Mouse (Mus musculus): ENCODE measurements around the gene Tgfbr2. TPM values are rescaled to one million over a fixed set of nuclear protein-coding genes. Genes with fewer than 3 reads are reported as not detected.
"Not testable (repeated sequence)": the region's sequence is repeated elsewhere in the genome, so short reads cannot be mapped to it uniquely, and the experiment has no call there.

Tgfbr2 gene
- polyA plus RNA-seq, 1 experiment from 2014 or later, result 8.4 TPM

DNA sequence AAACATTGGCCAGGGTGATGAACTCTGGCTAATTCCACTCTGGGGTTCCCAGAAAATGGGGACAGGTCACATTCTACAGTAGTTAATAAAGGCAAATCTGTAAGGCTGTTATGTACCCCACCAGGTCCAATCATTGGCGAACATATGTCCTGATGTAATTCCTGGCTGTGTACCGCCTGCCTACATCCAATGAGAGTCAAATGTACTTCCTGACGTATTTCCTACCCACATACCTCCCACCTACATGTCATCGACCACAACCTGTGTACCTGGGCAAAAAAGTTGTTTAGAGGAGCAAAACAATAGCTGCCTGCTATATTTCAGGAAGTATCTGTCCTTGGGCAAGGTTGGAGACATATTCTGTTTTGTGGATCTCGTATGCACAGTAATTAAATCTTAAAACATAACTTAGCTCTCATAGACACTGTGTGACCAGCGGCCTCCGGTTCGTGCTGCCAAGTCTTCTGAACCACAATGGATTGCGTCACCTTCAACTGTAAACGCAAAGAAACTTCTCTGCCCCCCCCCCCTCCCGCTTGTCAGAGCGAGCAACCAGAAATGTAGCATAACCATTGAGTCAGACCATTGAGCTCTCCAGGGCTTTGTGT lies 90.7 kb downstream of the Tgfbr2 start:
- Histone ChIP-seq H3K4me3 (ENCODE audit: low read length) (no peak overlapping the region), H3K36me3 (ENCODE audit: control insufficient read depth, insufficient read depth, low read length) (no peaks in the 10 kb centered on the region), H3K27ac (ENCODE audit: low read depth, low read length) (no peak overlapping the region), H3K4me2 (ENCODE audit: low read length) (no peak overlapping the region), H3K4me1 (ENCODE audit: control insufficient read depth, insufficient read depth, low read depth, low read length) (no peaks in the 10 kb centered on the region), H3K9ac (ENCODE audit: low read depth, low read length) (no peak overlapping the region), H3K9me3 (ENCODE audit: control insufficient read depth, low read length) (no peaks in the 10 kb centered on the region), H3K27me3 (replicated peaks; ENCODE audit: control insufficient read depth, insufficient read depth, low read length) (no peaks in the 10 kb centered on the region)
- 93% methylated on average over 12 of the region's 12 CpGs for WGBS
- ATAC-seq, result no peak

DNA sequence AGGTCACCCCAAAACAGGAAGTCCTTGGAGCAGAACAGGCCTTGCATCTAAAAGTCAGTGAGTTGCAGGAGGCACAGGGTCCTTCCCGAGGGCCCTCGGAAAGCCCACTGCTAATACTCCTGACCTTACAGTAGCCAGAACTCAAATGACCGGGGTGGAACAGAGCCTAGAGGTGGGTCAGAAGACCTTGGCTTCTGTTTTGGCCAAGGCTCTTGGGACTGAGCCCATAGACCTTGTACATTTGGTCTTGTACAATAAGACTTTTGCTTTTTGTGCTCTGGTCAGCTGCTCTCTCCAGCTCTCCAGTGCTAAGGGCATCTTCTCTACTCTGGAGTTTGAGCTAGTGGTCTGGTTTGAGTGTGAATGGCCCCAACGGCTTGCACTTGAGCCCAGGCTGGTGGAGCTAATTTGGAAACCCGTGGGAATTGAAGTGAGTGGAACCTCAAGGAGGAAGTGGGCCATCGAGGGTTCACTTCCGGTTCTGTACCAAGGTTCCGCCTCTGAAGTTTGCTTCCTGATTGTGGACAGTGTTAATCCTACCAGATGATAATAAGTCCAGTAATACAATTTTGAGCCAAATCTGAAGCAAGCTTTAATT lies 91.3 kb downstream of the Tgfbr2 start:
- 89% methylated on average over 8 of the region's 8 CpGs for WGBS
- H3K36me3 ChIP-seq (ENCODE audit: control insufficient read depth, insufficient read depth, low read length), result no peaks in the 10 kb centered on the region
- H3K27me3 ChIP-seq (replicated peaks; ENCODE audit: control insufficient read depth, insufficient read depth, low read length), result no peaks in the 10 kb centered on the region
- H3K4me2 ChIP-seq (ENCODE audit: low read length), result no peak overlapping the region
- no peak overlapping the region for H3K4me3 ChIP-seq (ENCODE audit: low read length)
- H3K27ac ChIP-seq (ENCODE audit: low read depth, low read length), result no peak overlapping the region
- H3K4me1 ChIP-seq (ENCODE audit: control insufficient read depth, insufficient read depth, low read depth, low read length), result no peaks in the 10 kb centered on the region
- no peak overlapping the region for H3K9ac ChIP-seq (ENCODE audit: low read depth, low read length)
- no peak for ATAC-seq
- H3K9me3 ChIP-seq (ENCODE audit: control insufficient read depth, low read length), result no peaks in the 10 kb centered on the region

DNA sequence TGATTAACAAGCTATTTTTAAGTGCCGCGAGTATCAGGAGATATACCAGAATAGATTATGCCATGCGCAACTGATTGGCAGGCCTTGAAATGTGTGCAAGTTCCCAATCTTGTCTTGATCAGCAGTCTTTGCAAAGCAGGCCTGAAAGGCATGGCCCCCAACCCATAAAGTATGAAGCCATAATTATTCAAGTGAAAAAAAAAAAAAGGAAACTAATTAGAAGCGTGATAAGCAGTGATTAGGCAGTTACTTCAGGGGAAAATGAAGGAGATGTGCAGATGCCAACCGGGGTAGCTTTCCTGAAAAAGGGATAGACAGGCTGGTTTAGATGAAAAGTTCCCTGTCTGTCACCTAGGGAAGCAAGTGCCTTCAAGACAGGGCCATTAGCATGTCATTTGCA lies 91.9 kb downstream of the Tgfbr2 start:
- no peaks in the 10 kb centered on the region for H3K36me3 ChIP-seq (ENCODE audit: control insufficient read depth, insufficient read depth, low read length)
- H3K9ac ChIP-seq (ENCODE audit: low read depth, low read length), result no peak overlapping the region
- H3K4me1 ChIP-seq (ENCODE audit: control insufficient read depth, insufficient read depth, low read depth, low read length), result no peaks in the 10 kb centered on the region
- no peak overlapping the region for H3K4me3 ChIP-seq (ENCODE audit: low read length)
- H3K27ac ChIP-seq (ENCODE audit: low read depth, low read length), result no peak overlapping the region
- WGBS, result 62% methylated on average over 5 of the region's 5 CpGs
- H3K4me2 ChIP-seq (ENCODE audit: low read length), result no peak overlapping the region
- no peaks in the 10 kb centered on the region for H3K9me3 ChIP-seq (ENCODE audit: control insufficient read depth, low read length)
- ATAC-seq, result no peak
- H3K27me3 ChIP-seq (replicated peaks; ENCODE audit: control insufficient read depth, insufficient read depth, low read length), result no peaks in the 10 kb centered on the region

DNA sequence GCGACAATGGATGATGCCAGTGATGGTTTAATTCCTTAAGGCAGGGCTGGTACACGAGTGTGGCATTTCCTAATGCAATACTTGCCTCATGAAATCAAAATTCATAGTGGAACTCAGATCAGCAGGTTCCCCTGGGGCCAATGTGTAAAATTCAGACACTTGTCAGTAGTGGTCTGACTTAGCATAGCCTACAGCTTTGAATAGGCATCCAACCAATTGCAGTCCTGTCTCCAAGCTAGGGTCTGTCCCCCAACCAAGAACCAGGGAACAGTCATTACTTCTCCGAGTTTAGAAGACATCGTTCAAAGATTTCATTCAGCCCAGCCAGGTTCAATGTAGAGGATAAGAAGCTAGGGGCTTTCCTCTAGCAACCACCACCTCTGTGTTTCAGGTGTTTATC lies 93.4 kb downstream of the Tgfbr2 start:
- 86% methylated on average over 4 of the region's 4 CpGs for WGBS
- Histone ChIP-seq H3K9me3 (ENCODE audit: control insufficient read depth, low read length) (no peaks in the 10 kb centered on the region), H3K4me2 (ENCODE audit: low read length) (no peak overlapping the region), H3K27me3 (replicated peaks; ENCODE audit: control insufficient read depth, insufficient read depth, low read length) (no peaks in the 10 kb centered on the region), H3K27ac (ENCODE audit: low read depth, low read length) (no peak overlapping the region), H3K4me1 (ENCODE audit: control insufficient read depth, insufficient read depth, low read depth, low read length) (no peaks in the 10 kb centered on the region), H3K9ac (ENCODE audit: low read depth, low read length) (no peak overlapping the region), H3K36me3 (ENCODE audit: control insufficient read depth, insufficient read depth, low read length) (no peaks in the 10 kb centered on the region), H3K4me3 (ENCODE audit: low read length) (no peak overlapping the region)
- no peak for ATAC-seq

DNA sequence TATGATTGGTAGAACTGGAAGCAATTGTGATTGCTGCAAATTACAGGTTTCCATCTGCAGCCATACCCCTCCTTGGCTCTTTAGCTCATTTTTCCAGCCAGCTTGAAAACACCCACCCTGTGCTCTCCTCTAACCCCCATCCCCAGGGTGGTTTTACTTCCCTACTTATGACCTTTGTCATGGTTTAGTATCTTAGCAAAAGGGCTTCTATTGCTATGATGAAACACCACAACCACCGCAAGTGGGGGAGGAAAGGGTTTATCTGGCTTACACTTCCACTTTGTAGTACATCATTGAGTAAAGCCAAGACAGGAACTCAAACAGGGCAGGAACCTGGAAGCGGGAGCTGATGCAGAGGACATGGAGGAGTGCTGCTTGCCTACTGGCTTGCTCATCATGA lies 97.7 kb downstream of the Tgfbr2 start:
- ATAC-seq, result no peak
- no peak overlapping the region for H3K9ac ChIP-seq (ENCODE audit: low read depth, low read length)
- H3K36me3 ChIP-seq (ENCODE audit: control insufficient read depth, insufficient read depth, low read length), result no peaks in the 10 kb centered on the region
- H3K27ac ChIP-seq (ENCODE audit: low read depth, low read length), result no peak overlapping the region
- H3K4me3 ChIP-seq (ENCODE audit: low read length), result no peak overlapping the region
- WGBS, result 98% methylated on average over 2 of the region's 2 CpGs
- no peaks in the 10 kb centered on the region for H3K9me3 ChIP-seq (ENCODE audit: control insufficient read depth, low read length)
- no peaks in the 10 kb centered on the region for H3K27me3 ChIP-seq (replicated peaks; ENCODE audit: control insufficient read depth, insufficient read depth, low read length)
- no peaks in the 10 kb centered on the region for H3K4me1 ChIP-seq (ENCODE audit: control insufficient read depth, insufficient read depth, low read depth, low read length)
- H3K4me2 ChIP-seq (ENCODE audit: low read length), result no peak overlapping the region

DNA sequence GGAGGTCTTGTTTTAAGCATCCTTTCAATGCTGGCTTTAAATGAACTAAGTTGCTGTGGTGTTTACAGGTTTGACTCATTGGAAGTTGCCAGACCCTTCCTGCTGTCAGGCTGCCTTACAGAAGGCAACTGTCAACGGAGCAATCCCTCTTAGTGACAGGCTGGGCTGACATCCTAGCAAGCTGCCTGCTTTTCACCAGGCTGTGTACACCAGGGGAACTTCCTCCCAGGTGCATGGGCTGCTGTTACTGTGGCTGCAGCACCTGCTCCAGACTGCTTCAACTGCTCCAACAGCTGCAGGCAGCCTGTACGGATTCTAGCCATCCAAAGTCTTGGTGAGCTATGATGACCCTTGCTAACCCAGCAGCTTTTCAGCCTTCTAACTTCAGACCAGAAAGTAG lies 98.2 kb downstream of the Tgfbr2 start:
- no peak for ATAC-seq
- H3K4me2 ChIP-seq (ENCODE audit: low read length), result no peak overlapping the region
- H3K4me1 ChIP-seq (ENCODE audit: control insufficient read depth, insufficient read depth, low read depth, low read length), result no peaks in the 10 kb centered on the region
- H3K9me3 ChIP-seq (ENCODE audit: control insufficient read depth, low read length), result no peaks in the 10 kb centered on the region
- no peak overlapping the region for H3K27ac ChIP-seq (ENCODE audit: low read depth, low read length)
- H3K36me3 ChIP-seq (ENCODE audit: control insufficient read depth, insufficient read depth, low read length), result no peaks in the 10 kb centered on the region
- 74% methylated on average over 2 of the region's 2 CpGs for WGBS
- no peak overlapping the region for H3K9ac ChIP-seq (ENCODE audit: low read depth, low read length)
- H3K27me3 ChIP-seq (replicated peaks; ENCODE audit: control insufficient read depth, insufficient read depth, low read length), result no peaks in the 10 kb centered on the region
- H3K4me3 ChIP-seq (ENCODE audit: low read length), result no peak overlapping the region

DNA sequence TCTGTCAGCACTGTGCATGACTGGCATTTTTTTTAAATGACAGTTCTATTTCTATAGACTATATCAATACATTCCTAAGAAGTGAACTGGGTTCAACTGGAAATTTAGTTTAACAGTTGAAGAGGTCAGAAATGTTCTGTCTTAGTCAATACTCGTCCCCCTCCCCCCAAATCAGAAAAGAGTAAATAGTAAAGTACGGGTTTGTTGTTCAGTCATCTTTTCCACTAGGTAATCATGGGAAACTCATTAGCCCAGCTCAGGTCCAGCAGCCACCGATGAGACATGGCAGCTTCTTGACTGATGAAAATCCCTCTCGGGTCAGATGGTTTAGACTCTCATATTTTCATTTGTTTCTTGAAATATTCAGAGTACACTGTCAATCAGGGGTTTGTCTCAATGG lies 99.0 kb downstream of the Tgfbr2 start:
- Histone ChIP-seq H3K4me1 (ENCODE audit: control insufficient read depth, insufficient read depth, low read depth, low read length) (no peaks in the 10 kb centered on the region), H3K36me3 (ENCODE audit: control insufficient read depth, insufficient read depth, low read length) (no peaks in the 10 kb centered on the region), H3K9me3 (ENCODE audit: control insufficient read depth, low read length) (no peaks in the 10 kb centered on the region), H3K27ac (ENCODE audit: low read depth, low read length) (no peak overlapping the region), H3K4me2 (ENCODE audit: low read length) (no peak overlapping the region), H3K4me3 (ENCODE audit: low read length) (no peak overlapping the region), H3K9ac (ENCODE audit: low read depth, low read length) (no peak overlapping the region), H3K27me3 (replicated peaks; ENCODE audit: control insufficient read depth, insufficient read depth, low read length) (no peaks in the 10 kb centered on the region)
- no peak for ATAC-seq
- WGBS, result 72% methylated on average over 4 of the region's 4 CpGs

DNA sequence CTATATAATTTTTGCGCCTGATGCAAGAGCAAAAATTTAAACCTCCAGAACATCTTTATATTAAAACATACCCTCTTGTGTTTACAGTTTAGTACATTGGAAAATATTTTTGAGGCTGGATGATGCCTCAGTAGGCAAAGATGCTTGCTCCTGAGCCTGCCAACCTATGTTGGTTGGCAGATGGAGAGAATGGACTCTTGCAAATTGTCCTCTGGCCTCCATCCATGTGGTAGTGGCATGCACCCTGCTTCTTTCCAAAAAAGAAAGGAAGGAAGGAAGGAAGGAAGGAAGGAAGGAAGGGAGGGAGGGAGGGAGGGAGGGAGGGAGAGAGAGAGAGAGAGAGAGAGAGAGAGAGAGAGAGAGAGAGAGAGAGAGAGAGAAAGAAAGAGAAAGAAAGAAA lies 103.6 kb downstream of the Tgfbr2 start:
- WGBS, result 88% methylated on average over 1 of the region's 1 CpGs
- ATAC-seq; H3K36me3 ChIP-seq (ENCODE audit: control insufficient read depth, insufficient read depth, low read length); H3K9ac ChIP-seq (ENCODE audit: low read depth, low read length); H3K27ac ChIP-seq (ENCODE audit: low read depth, low read length); H3K4me3 ChIP-seq (ENCODE audit: low read length); H3K4me1 ChIP-seq (ENCODE audit: control insufficient read depth, insufficient read depth, low read depth, low read length); H3K9me3 ChIP-seq (ENCODE audit: control insufficient read depth, low read length); H3K27me3 ChIP-seq (replicated peaks; ENCODE audit: control insufficient read depth, insufficient read depth, low read length); H3K4me2 ChIP-seq (ENCODE audit: low read length): not testable (repeated sequence)

DNA sequence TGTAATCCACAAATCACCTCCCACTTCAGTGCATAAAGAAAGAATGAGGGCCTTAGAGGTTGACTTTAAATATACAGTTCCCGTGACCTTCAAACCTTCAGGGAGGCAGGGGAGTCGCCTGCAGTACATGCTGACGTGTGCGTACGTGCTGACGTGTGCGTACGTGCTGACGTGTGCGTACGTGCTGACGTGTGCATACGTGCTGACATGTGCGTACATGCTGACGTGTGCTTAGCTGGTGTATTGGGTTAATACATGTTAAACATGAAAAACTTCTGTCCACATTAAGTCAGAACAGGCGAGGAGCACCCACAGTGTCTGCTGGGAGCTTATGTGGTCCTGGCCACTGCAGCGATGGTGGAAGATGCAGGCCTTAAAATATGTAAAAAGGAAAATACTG lies 110.4 kb downstream of the Tgfbr2 start:
- Histone ChIP-seq H3K9ac (ENCODE audit: low read depth, low read length) (no peak overlapping the region), H3K27ac (ENCODE audit: low read depth, low read length) (no peak overlapping the region), H3K4me2 (ENCODE audit: low read length) (no peak overlapping the region), H3K9me3 (ENCODE audit: control insufficient read depth, low read length) (no peaks in the 10 kb centered on the region), H3K27me3 (replicated peaks; ENCODE audit: control insufficient read depth, insufficient read depth, low read length) (no peaks in the 10 kb centered on the region), H3K36me3 (ENCODE audit: control insufficient read depth, insufficient read depth, low read length) (no peaks in the 10 kb centered on the region), H3K4me1 (ENCODE audit: control insufficient read depth, insufficient read depth, low read depth, low read length) (no peaks in the 10 kb centered on the region), H3K4me3 (ENCODE audit: low read length) (no peak overlapping the region)
- 92% methylated on average over 17 of the region's 17 CpGs for WGBS
- no peak for ATAC-seq

Measured in hindbrain, embryonic 16.5 days (tissue).